ENCODE assay signal across 17 mouse cellular contexts in genomic region chr15:80199556-80199955, GRCm38 (mm10). TPM values are rescaled to one million over a fixed set of nuclear protein-coding genes. Genes with fewer than 3 reads are reported as not detected.
"Had no signal": no experiment of that assay in that cellular context is flagged by ENCODE, and none has a peak within 500 bp of the region (broad histone marks: within the 10 kb centered on the region; RNA-seq: fewer than 3 reads in every experiment).

No protein-coding gene starts in this region.

- DNase-seq: heart, postnatal 10 days; heart, postnatal 14 days; heart, postnatal 36 days; heart, postnatal 4 days; kidney, adult 11 months; kidney, adult 18-20 months; kidney, adult 2 months; kidney, adult 8-10 months; kidney, adult 9 months; kidney, postnatal 10 days; kidney, postnatal 14 days; kidney, postnatal 25 days; kidney, postnatal 36 days; kidney, postnatal 4 days; layer of hippocampus, adult 9-11 months had no signal

RNA-seq across cellular contexts. Expression of gene Mgat3, which starts 26.0 kb away (rescaled TPM):
- total RNA-seq: hematopoietic stem cell, adult 5-6 weeks had no signal

RNA-seq across cellular contexts. Expression of gene AC140267.1, which starts 36.1 kb away (rescaled TPM):
- total RNA-seq: hematopoietic stem cell, adult 5-6 weeks; hindbrain, postnatal 0 days had no signal
